Mouse (Mus musculus): ENCODE results near the gene Dlg4.
A peak's percentile ranks its signal among the peaks of the same experiment; 100 is the strongest.

Dlg4 gene

GRCm38 (mm10) chr11:70019495-70020021 is 2.8 kb downstream of the Dlg4 start:
- no peak for DNase-seq (ENCODE audit: low read depth)

- no peak for DNase-seq (ENCODE audit: low read depth)
These were observed 3.4 kb downstream of the Dlg4 start for GRCm38 (mm10) chr11:70020022-70020631.

- no peak for DNase-seq (ENCODE audit: low read depth)
These were observed 4.1 kb downstream of the Dlg4 start for GRCm38 (mm10) chr11:70020731-70021263.

GRCm38 (mm10) chr11:70021264-70022132 is 4.8 kb downstream of the Dlg4 start:
- DNase-seq (ENCODE audit: low read depth), result peak; percentile 99

GRCm38 (mm10) chr11:70023481-70024150 is 6.9 kb downstream of the Dlg4 start:
- DNase-seq (ENCODE audit: low read depth), result no peak

- DNase-seq (ENCODE audit: low read depth), result no peak
These were observed 7.4 kb downstream of the Dlg4 start for GRCm38 (mm10) chr11:70024151-70024514.

- DNase-seq (ENCODE audit: low read depth), result no peak
These were observed 9.9 kb downstream of the Dlg4 start for GRCm38 (mm10) chr11:70026689-70027088.

GRCm38 (mm10) chr11:70027397-70027796 is 10.7 kb downstream of the Dlg4 start:
- no peak for DNase-seq (ENCODE audit: low read depth)

GRCm38 (mm10) chr11:70028401-70029129 is 11.8 kb downstream of the Dlg4 start:
- DNase-seq (ENCODE audit: low read depth), result no peak

GRCm38 (mm10) chr11:70029130-70029801 is 12.5 kb downstream of the Dlg4 start:
- DNase-seq (ENCODE audit: low read depth), result peak; percentile 72

GRCm38 (mm10) chr11:70029829-70030550 is 13.2 kb downstream of the Dlg4 start:
- DNase-seq (ENCODE audit: low read depth), result no peak

GRCm38 (mm10) chr11:70030651-70031320 is 14.0 kb downstream of the Dlg4 start:
- no peak for DNase-seq (ENCODE audit: low read depth)

- no peak for DNase-seq (ENCODE audit: low read depth)
These were observed 14.6 kb downstream of the Dlg4 start for GRCm38 (mm10) chr11:70031321-70031670.

- DNase-seq (ENCODE audit: low read depth), result no peak
These were observed 21.4 kb downstream of the Dlg4 start for GRCm38 (mm10) chr11:70038174-70038573.

GRCm38 (mm10) chr11:70039631-70040030 is 22.9 kb downstream of the Dlg4 start:
- no peak for DNase-seq (ENCODE audit: low read depth)

GRCm38 (mm10) chr11:70040184-70040583 is 23.4 kb downstream of the Dlg4 start:
- no peak for DNase-seq (ENCODE audit: low read depth)

- no peak for DNase-seq (ENCODE audit: low read depth)
These were observed 25.8 kb downstream of the Dlg4 start for GRCm38 (mm10) chr11:70042309-70043085.

- no peak for DNase-seq (ENCODE audit: low read depth)
These were observed 26.9 kb downstream of the Dlg4 start for GRCm38 (mm10) chr11:70043665-70044064.

GRCm38 (mm10) chr11:70045435-70045834 is 28.7 kb downstream of the Dlg4 start:
- DNase-seq (ENCODE audit: low read depth), result no peak

All from c-Kit-positive CD71-negative TER-119-negative erythroid progenitor cells, embryonic 14.5 days (primary cell).